Mouse (Mus musculus): ENCODE measurements around the gene Col4a2.

Gene Col4a2

DNA sequence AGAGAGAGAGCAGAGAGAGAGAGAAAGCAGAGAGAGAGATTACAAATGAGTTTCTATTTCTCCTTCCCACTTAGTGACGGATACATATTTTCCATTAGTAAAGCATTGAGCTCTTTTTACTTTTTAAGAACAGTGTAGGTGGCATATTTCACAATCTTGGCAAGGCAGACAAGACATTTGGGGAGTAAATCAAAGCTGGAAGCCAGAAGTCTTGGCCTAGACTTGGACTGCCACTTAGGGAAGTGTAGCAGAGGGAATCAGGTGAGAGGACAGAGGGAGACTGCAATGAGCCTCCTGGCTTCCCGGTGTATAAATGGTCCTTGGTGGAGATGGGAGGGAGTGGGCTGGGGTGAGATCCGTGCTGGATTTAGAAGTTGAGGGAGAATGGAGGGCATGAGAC is 70.3 kb downstream of the Col4a2 start:
- no peak for DNase-seq (ENCODE audit: low read depth, low spot score)

GRCm38 (mm10) chr8:11383379-11383778 is 70.8 kb downstream of the Col4a2 start:
- peak; percentile 35 for DNase-seq (ENCODE audit: low read depth, low spot score)

DNA sequence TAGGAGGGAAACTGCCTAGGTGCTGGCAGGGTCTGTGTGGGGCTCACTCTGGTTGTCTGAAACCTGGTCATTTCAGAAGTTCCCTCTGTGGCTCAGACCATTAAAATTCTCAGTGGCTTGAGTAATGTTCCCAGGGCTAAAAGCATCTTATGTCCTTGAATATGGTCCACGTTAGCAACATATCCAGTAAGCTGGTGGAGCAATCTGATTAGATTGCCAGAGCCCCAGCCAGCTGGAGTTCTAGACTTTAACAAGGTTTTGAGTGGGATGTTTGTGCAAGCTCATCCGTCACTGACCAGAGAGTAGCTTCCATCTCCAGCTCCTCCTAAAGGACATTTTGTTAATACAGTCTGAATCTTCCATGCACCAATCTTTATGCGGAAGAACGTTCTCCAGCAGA is 72.2 kb downstream of the Col4a2 start:
- no peak for DNase-seq (ENCODE audit: low read depth, low spot score)

DNA sequence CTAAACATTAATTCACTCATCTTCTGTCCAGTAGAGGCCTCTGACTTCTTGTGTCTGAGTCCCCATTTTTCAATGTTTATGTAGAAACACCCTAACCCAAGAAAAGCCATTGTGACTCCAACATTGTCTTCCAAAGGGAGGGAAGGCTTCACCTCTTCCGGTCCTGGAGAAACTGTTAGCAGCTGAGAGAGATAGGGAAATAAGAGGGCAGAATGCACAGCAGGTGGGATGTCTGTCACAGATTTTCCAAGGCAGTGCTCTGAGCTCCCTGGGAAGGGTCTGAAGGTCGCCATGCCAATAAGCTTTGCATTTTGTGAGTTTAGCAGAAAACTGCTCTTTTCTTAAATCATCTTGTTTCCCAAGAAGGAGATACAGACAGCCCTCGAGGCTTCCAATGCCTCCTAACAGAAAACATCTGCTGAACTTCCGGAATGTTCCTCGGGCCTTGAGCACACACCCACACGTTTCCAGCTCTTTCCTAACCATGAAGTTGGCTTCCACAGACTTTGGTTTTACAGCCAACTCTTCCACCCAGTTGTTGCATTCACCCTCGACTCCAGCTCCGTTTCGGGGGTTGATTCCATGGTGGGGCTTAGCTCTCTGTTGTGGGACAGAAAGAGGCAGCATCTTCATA is 72.8 kb downstream of the Col4a2 start:
- peak; percentile 52 for DNase-seq (ENCODE audit: low read depth, low spot score)

GRCm38 (mm10) chr8:11387282-11387681 is 74.7 kb downstream of the Col4a2 start:
- no peak for DNase-seq (ENCODE audit: low read depth, low spot score)

DNA sequence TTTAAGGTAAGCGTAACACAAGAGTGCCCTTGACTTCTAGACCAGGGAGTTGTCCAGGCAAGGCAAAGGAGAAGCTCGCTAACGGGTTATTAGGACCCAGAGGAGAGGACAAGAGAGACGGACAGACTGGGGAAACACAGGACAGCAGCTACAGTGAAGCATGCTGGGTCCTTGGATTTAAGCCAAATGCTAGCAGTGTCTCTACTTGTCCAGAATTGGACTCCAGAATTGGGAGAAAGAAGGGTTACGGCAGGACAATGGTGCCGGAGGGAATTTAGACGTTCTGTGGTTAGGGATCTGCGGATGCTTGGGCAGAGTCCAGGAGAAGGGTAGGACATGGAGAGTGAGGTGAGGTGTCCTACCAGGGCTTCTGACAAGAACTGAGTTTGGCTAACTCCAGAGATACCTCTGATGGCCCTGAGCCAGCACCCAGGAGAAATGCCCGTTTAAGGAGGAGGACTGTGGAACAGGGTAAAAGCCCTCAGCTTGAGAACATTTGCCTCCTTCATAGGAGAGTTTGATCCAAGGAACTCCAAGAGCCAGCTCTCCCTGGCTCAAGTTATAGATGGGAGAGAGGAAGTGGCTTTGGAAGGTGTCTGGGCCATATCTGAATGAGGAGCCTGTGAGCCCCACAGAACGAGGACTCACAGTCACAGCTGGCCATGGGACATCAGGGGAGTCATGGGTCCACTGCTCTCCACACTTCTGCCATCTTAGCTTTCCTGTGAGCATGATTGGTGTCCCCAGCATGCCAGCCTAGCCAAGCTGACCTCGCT is 76.9 kb downstream of the Col4a2 start:
- DNase-seq (ENCODE audit: low read depth, low spot score): no peak

GRCm38 (mm10) chr8:11392739-11393138 is 80.1 kb downstream of the Col4a2 start:
- DNase-seq (ENCODE audit: low read depth, low spot score): peak; percentile 83

- DNase-seq (ENCODE audit: low read depth, low spot score): no peak
These were observed 80.6 kb downstream of the Col4a2 start for GRCm38 (mm10) chr8:11393161-11393560.

GRCm38 (mm10) chr8:11393607-11394006 is 81.0 kb downstream of the Col4a2 start:
- DNase-seq (ENCODE audit: low read depth, low spot score): no peak

DNA sequence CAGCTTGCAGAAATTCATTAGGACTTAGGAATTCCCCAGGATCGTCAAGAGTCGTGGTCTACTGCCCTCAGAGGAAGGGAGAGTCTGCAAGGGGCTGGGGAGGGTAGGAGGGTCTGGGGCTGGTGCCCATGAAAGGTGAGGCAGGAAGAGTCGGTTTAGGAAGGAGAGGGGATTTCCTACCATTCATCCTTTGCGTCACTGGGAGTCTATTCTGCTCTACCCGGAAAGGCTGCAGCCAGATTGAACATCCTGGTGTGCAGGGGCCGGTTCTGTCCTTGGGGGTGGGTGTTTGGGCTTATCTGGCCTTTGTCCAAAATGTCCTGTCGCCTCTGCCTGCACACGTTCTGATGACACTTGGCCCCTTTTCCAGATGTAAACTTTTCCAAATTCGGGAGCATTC is 82.2 kb downstream of the Col4a2 start:
- no peak for DNase-seq (ENCODE audit: low read depth, low spot score)

DNA sequence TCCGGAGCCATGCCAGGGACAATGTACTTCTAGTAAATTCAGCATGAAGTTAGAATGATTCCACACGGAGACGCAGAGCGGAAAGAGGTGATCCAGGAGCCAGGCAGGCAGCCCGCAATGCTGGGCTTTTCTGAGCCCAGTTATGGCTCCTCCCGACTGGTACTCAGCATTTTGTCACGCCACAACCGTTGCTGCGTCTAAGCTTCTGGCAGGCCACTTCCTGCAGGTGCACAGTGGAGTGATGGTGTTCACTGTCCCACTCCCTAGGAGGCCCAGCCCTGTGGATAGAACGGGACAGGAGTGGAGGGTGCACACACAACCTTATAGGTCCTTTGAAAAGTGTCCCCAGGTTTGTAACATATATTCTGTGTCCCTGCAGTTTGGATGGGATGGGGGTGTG is 83.0 kb downstream of the Col4a2 start:
- no peak for DNase-seq (ENCODE audit: low read depth, low spot score)

DNA sequence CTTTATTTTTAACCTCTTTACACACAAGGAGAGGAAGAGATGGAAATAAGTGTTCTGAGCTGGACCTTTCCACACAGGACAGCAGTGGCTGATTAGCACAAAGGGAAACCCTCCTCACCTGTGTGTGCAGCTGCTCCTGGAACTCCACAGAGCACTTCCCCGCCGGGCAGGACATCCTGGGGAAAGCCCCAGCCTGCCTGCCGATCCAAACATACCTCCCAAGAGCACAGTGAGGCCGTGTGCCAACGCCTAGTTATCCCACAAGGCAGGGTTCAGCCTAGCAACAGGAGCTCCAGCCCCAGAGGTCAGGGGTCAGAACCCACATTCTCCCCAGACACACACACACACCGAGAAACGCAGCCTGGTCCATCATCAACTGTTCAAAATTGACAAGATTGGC is 83.5 kb downstream of the Col4a2 start:
- DNase-seq (ENCODE audit: low read depth, low spot score): no peak

- DNase-seq (ENCODE audit: low read depth, low spot score): no peak
These were observed 84.5 kb downstream of the Col4a2 start for GRCm38 (mm10) chr8:11397126-11397525.

- peak; percentile 63 for DNase-seq (ENCODE audit: low read depth, low spot score)
These were observed 87.1 kb downstream of the Col4a2 start for GRCm38 (mm10) chr8:11399706-11400105.

GRCm38 (mm10) chr8:11400244-11400643 is 87.6 kb downstream of the Col4a2 start:
- DNase-seq (ENCODE audit: low read depth, low spot score): no peak

GRCm38 (mm10) chr8:11401183-11401582 is 88.6 kb downstream of the Col4a2 start:
- no peak for DNase-seq (ENCODE audit: low read depth, low spot score)

GRCm38 (mm10) chr8:11402220-11402619 is 89.6 kb downstream of the Col4a2 start:
- DNase-seq (ENCODE audit: low read depth, low spot score): no peak

- DNase-seq (ENCODE audit: low read depth, low spot score): no peak
These were observed 91.2 kb downstream of the Col4a2 start for GRCm38 (mm10) chr8:11403813-11404212.

- DNase-seq (ENCODE audit: low read depth, low spot score): no peak
These were observed 92.0 kb downstream of the Col4a2 start for GRCm38 (mm10) chr8:11404614-11405013.

DNA sequence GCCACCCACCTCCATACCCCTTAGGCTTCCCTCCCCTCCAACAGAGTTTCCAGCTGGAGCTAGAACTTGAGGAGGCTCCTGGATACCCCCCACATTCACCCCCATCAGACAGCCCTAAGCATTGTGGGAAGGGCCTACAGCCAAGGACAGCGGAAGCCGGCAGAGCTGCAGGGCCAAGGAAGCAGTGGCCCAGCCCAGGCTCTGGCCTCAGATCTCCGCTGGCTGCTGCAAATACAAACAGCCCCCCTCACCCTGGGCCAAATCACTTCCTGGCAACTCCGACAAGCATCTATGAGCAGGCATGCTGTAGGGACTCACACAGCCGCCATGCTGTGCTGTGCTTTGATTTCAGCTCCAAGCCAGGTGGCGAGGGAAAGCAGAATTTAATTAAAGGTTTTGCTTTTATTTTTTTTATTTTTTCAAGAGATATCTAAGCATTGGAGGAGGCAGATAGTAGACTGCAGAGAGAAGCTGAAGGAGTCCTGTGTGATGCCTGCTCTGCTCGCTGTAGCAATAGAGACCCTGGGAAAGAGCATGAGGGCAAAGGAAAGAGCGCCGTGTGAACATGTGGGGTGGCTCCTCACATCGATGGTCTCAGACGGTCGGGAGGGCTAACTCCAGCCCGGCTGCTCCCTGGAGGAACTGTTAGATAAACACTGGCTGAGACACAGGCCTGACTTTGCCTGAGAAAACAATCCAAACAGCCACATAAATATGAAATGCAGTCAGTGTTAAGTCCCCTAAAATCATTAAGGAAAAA is 93.3 kb downstream of the Col4a2 start:
- DNase-seq (ENCODE audit: low read depth, low spot score): no peak

DNA sequence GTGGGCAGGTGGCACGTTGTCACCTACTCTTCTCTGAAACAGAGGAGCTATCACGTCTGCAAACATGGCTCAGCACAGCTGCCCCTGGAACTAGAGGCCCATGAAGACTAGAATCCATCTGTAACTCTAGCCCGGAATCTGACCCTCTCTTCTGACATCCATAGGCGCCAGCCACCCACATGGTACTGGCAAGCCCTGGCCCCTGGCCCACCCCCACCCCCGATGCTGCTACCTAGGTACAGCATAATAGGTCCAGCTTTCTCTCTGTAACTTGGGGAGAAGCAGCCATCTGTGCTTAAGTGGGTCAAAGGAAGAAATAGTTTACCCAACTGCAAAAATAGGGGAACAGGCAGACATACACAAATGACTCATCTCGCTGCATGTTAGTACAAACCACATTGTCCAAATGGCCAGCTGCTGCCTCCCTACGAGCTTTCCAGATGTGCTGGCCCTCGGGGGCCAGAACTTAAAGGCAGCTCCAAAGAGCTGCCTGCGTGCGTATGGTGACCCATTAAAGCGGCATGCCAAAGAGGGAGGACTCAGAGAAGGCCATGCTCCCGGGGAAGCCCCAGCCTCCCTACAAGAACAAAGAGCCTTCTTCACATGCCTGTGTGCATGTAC is 99.0 kb downstream of the Col4a2 start:
- no peak for DNase-seq (ENCODE audit: low read depth, low spot score)

GRCm38 (mm10) chr8:11412450-11412849 is 99.8 kb downstream of the Col4a2 start:
- DNase-seq (ENCODE audit: low read depth, low spot score): no peak
